9 mouse cellular contexts compared by ENCODE assay signal in genomic region chr4:138700184-138700982, GRCm38 (mm10). TPM values are rescaled to one million over a fixed set of nuclear protein-coding genes. Genes with fewer than 3 reads are reported as not detected.
DNase-seq lines count a peak whose midpoint lies in the region; ATAC-seq and TF ChIP-seq lines count a peak whose summit lies in the region.
"Had no signal": no experiment of that assay in that cellular context is flagged by ENCODE, and none has a peak within 500 bp of the region (broad histone marks: within the 10 kb centered on the region; RNA-seq: fewer than 3 reads in every experiment).

No protein-coding gene starts in this region.

- ATAC-seq in intestine, embryonic 14.5 days (replicated peaks; ENCODE audit: low FRiP score, low TSS enrichment, low read depth): no peak
- ATAC-seq in intestine, embryonic 16.5 days: no peak; the same call in 1 of the 2 replicates

- in situ Hi-C loops in ES-E14 (cut with MboI; ENCODE audit: low sequenced_read_pairs in 2 of 2, unreplicated experiment in 2 of 2): loop anchor here in 1 of 2 experiments (10.0 kb wide), 1 partner anchor 256 kb away; no protein-coding TSS in a partner anchor

- no peak overlapping the region for H3K27ac ChIP-seq in intestine, embryonic 14.5 days (ENCODE audit: low read depth)
- no peak overlapping the region for H3K27ac ChIP-seq in intestine, embryonic 16.5 days (ENCODE audit: low read length)
- H3K27ac ChIP-seq in ES-E14 (ENCODE audit: insufficient read depth, low read depth, low read length, poor library complexity, severe bottlenecking): peak overlapping the region; percentile 82
- H3K27ac ChIP-seq: liver, embryonic 15.5 days had no signal

- WGBS in intestine, embryonic 14.5 days: 22% methylated on average over 15 of the region's 15 CpGs
- 28% methylated on average over 15 of the region's 15 CpGs for WGBS in intestine, embryonic 16.5 days

- intact Hi-C loops in gastrocnemius, postnatal 14 days (cut with DNase I; ENCODE audit: low total_unique reads): no loop called here

- H3K36me3 ChIP-seq in intestine, embryonic 14.5 days (ENCODE audit: control insufficient read depth, insufficient read depth, low read length): no peaks in the 10 kb centered on the region
- H3K36me3 ChIP-seq in intestine, embryonic 16.5 days (ENCODE audit: control insufficient read depth, insufficient read depth, low read length): no peaks in the 10 kb centered on the region
- H3K36me3 ChIP-seq in ES-E14 (ENCODE audit: control insufficient read depth, insufficient read depth, low read length, poor library complexity, severe bottlenecking): no peaks in the 10 kb centered on the region
- H3K36me3 ChIP-seq: liver, embryonic 15.5 days had no signal

- H3K9me3 ChIP-seq in intestine, embryonic 14.5 days (ENCODE audit: control insufficient read depth, low read length): no peaks in the 10 kb centered on the region
- H3K9me3 ChIP-seq in intestine, embryonic 16.5 days (ENCODE audit: control insufficient read depth, low read length): no peaks in the 10 kb centered on the region
- H3K9me3 ChIP-seq in ES-E14 (ENCODE audit: control insufficient read depth, insufficient read depth, low read depth, low read length): no peaks in the 10 kb centered on the region
- H3K9me3 ChIP-seq: liver, embryonic 15.5 days had no signal

- no peak overlapping the region for H3K9ac ChIP-seq in intestine, embryonic 14.5 days (ENCODE audit: low read length)
- H3K9ac ChIP-seq in intestine, embryonic 16.5 days (ENCODE audit: low read depth, low read length): no peak overlapping the region
- peak overlapping the region; percentile 37; the same call in 1 of the 2 replicates for H3K9ac ChIP-seq in ES-E14 (ENCODE audit: insufficient read depth, low read depth, low read length, poor library complexity, severe bottlenecking)
- H3K9ac ChIP-seq: liver, embryonic 15.5 days had no signal

- DNase-seq in intestine, embryonic 14.5 days (ENCODE audit: low spot score): peak; percentile 72
- no peak for DNase-seq in ES-E14 (ENCODE audit: low read depth, low spot score)
- DNase-seq in cerebellum, adult 9-10 months: peak; percentile 79
- DNase-seq in gastrocnemius, postnatal 14 days: peak; percentile 30
- peak; percentile 67 to 77 for DNase-seq in kidney, postnatal 4 days
- peak; percentile 77 for DNase-seq in mesoderm, embryonic 11.5 days (ENCODE audit: low read depth, low spot score)
- DNase-seq in thymus, postnatal 14 days: peak; percentile 44

- no peak overlapping the region for H3K4me3 ChIP-seq in intestine, embryonic 14.5 days (ENCODE audit: low read depth, low read length)
- H3K4me3 ChIP-seq in intestine, embryonic 16.5 days (ENCODE audit: low read length): no peak overlapping the region
- no peak overlapping the region for H3K4me3 ChIP-seq in ES-E14 (ENCODE audit: insufficient read depth in 1 of 2, low read depth in 1 of 2, low read length in 2 of 2, poor library complexity in 1 of 2, severe bottlenecking in 1 of 2)
- H3K4me3 ChIP-seq: liver, embryonic 15.5 days had no signal

- H3K27me3 ChIP-seq in intestine, embryonic 14.5 days (replicated peaks; ENCODE audit: control insufficient read depth, insufficient read depth, low read length): no peaks in the 10 kb centered on the region
- no peaks in the 10 kb centered on the region for H3K27me3 ChIP-seq in intestine, embryonic 16.5 days (replicated peaks; ENCODE audit: control insufficient read depth, insufficient read depth, low read length)
- H3K27me3 ChIP-seq: liver, embryonic 15.5 days had no signal

- no peak overlapping the region for H3K4me2 ChIP-seq in intestine, embryonic 14.5 days (ENCODE audit: low read length)
- no peak overlapping the region for H3K4me2 ChIP-seq in intestine, embryonic 16.5 days (ENCODE audit: low read depth, low read length)
- H3K4me2 ChIP-seq: liver, embryonic 15.5 days had no signal

- H3K4me1 ChIP-seq in intestine, embryonic 14.5 days (replicated peaks; ENCODE audit: control insufficient read depth, insufficient read depth, low read length): no peaks in the 10 kb centered on the region
- 0 out of 2 replicates have a peak, but pooled peaks cover 3% of the 10 kb centered on the region for H3K4me1 ChIP-seq in intestine, embryonic 16.5 days (ENCODE audit: control insufficient read depth, insufficient read depth, low read length)
- peaks cover 3 to 24% of the 10 kb centered on the region in 2 experiments; a peak in 3 of 4 replicates for H3K4me1 ChIP-seq in ES-E14 (ENCODE audit: control insufficient read depth in 2 of 2, insufficient read depth in 2 of 2, low read length in 2 of 2, poor library complexity in 1 of 2)
- H3K4me1 ChIP-seq: liver, embryonic 15.5 days had no signal

TF ChIP-seq in ES-E14, 5 proteins besides CTCF, POLR2A, EP300 and RAD21:
- no peak for TF ChIP-seq MAFK (IDR thresholded peaks at IDR 0.05; ENCODE audit: insufficient read depth, low read depth, low read length)
- TF ChIP-seq ZC3H11A (IDR thresholded peaks at IDR 0.05; ENCODE audit: borderline replicate concordance, low read depth, low read length): peak; percentile 20; the same call in 1 of the 2 replicates

RNA-seq across cellular contexts. Expression of gene Pla2g2c, which starts 24.2 kb away (rescaled TPM):
- polyA plus RNA-seq in intestine, embryonic 14.5 days (2014; fragmentation: Nextera tagmentation; extraction: Ambion mirVana): 0.22 and 0.35 TPM in 2 replicates
- 0.13 and 0.16 TPM in 2 replicates for polyA plus RNA-seq in intestine, embryonic 16.5 days (2015; fragmentation: Nextera tagmentation; extraction: Ambion mirVana)
- total RNA-seq in ES-E14 (2012; rRNA removed): 0.42 and 0.54 TPM in 2 replicates
- not detected for total RNA-seq in gastrocnemius, postnatal 14 days (2021)
- polyA plus RNA-seq: liver, embryonic 15.5 days had no signal

RNA-seq across cellular contexts. Expression of gene Ubxn10, which starts 36.6 kb away (rescaled TPM):
- 1.0 and 1.8 TPM in 2 replicates for polyA plus RNA-seq in intestine, embryonic 14.5 days (2014; fragmentation: Nextera tagmentation; extraction: Ambion mirVana)
- 1.3 and 1.5 TPM in 2 replicates for polyA plus RNA-seq in intestine, embryonic 16.5 days (2015; fragmentation: Nextera tagmentation; extraction: Ambion mirVana)
- 1.1 and 2.3 TPM in 2 replicates for total RNA-seq in ES-E14 (2012; rRNA removed)
- under 1 TPM; 0.16 to 0.29 TPM for total RNA-seq in gastrocnemius, postnatal 14 days (2021)

RNA-seq across cellular contexts. Expression of gene Pla2g2f, which starts 57.0 kb away (rescaled TPM):
- 0.12 and 0.80 TPM in 2 replicates for polyA plus RNA-seq in intestine, embryonic 14.5 days (2014; fragmentation: Nextera tagmentation; extraction: Ambion mirVana)
- polyA plus RNA-seq in intestine, embryonic 16.5 days (2015; fragmentation: Nextera tagmentation; extraction: Ambion mirVana): 2.3 and 2.7 TPM in 2 replicates
- total RNA-seq in ES-E14 (2012; rRNA removed): 0.21 and 0.22 TPM in 2 replicates
- total RNA-seq in gastrocnemius, postnatal 14 days (2021): not detected
- polyA plus RNA-seq: liver, embryonic 15.5 days had no signal
